Mouse (Mus musculus): ENCODE measurements at regions not wholly inside any gene's neighbourhood (a gene's known extent, or its start where the extent isn't known, plus 50 kb on each side); places are given as distances from the start of the nearest gene placed in this dataset.
"Not testable (repeated sequence)": the region's sequence is repeated elsewhere in the genome, so short reads cannot be mapped to it uniquely, and the experiment has no call there.

DNA sequence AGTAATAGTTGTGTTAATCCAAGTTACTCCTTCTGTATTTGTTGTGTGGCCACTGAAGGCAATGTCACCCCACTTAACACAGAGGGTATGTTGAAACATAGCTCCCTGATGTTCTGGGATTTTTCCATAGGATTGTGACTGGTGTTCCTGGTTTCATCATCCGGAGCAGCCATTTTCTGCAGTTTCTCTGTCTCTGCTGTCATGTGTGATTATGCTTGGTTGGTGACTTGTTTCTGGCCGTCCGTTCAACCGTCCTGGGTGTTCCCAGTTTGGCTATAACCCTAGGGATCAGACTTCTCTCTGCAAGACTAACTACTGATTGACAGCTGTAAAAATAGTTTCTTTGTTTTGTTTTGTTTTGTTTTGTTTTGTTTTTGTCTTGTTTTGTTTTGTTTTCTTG lies 98.1 kb upstream of the Rpl34 start:
- DNase-seq (ENCODE audit: low read depth, low spot score) = no peak

DNA sequence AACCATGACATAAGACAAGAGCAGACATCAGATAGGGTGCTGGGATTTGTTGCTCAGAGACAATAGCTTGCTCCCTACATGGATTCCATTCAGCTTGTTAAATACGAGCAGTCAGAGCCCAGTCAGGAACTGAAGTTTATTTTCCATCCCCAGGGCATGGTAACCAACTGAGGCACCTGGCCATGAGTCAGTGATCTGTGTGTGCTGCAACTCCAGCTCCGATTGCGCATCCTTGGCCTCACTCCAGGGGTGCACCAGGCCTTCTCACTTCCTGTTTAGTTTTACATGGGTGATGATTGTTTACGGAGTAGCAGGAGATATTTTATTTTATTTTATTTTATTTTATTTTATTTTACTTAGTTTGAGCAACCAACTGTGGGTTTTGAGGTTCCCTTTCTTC lies 97.7 kb upstream of the Rpl34 start:
- no peak for DNase-seq (ENCODE audit: low read depth, low spot score)

DNA sequence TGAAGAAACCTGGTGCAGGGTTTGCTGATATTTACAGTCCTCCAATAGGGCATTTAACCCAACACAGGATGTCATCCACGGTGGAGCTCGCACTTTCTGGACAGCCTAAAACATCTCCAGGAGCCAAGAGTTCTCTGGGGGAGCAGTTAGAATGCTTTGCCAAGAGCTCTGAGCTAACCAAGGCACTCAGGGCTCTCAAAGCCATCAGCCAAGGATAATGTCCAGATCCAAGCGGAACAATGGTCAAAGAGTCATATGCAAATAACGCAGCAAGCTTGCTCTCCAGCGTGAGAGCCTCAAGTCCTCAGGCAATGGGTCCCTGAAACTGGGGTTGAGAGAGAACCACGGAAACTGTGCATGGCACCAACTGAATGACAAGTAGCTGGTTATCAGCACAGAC lies 96.8 kb upstream of the Rpl34 start:
- no peak for DNase-seq (ENCODE audit: low read depth, low spot score)

DNA sequence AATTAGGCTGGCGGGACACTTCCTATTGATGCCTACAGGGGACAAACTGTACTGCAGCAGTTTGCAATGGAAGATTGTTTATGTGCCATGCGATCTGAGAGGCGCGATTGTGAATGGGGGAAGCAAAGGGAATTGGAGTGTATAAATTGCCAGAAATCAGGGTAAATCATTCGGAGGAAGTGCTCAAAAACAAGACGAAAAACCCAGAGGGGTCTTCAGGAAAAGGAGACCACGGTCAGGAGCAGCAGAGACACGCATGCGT lies 89.6 kb upstream of the Rpl34 start:
- DNase-seq (ENCODE audit: low read depth, low spot score) = no peak

DNA sequence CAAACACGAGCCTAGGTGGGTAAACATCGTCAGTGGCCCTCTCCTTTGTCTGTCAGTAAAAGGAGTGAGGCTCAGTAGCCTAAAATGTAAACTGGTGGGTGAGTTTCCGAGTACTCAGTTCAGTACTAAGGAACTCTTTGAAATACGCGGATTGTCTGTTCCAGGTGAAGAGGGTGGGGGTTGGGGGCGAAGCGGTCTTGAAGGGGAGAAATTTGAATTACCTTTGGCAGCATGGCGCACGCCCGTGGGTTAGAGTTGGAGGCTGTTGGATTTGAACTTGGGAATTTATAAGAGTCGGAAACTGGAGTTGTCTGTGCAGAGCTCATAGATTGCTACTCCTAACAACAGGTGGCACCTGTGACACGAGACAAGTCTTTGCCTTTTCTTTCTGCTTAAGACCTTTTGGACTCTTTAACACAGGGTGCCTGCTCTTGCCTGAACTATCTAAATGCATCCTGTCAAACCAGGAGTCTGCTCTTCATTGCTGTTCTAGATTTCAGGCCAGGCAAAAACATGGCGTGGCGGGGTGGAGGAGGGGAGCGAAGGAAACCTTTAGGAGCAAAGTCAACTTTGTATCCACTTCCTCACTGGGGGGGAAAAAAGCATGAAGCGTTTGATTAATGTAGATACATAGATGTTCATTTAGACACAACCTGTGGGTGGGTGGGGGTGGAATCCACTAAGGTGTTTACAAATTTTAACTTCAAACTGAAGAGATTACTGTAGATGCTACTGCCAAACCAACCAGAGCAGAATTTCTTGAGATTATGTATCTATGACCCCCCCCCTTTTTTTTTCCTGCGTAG lies 89.0 kb upstream of the Rpl34 start:
- no peak for DNase-seq (ENCODE audit: low read depth, low spot score)

DNA sequence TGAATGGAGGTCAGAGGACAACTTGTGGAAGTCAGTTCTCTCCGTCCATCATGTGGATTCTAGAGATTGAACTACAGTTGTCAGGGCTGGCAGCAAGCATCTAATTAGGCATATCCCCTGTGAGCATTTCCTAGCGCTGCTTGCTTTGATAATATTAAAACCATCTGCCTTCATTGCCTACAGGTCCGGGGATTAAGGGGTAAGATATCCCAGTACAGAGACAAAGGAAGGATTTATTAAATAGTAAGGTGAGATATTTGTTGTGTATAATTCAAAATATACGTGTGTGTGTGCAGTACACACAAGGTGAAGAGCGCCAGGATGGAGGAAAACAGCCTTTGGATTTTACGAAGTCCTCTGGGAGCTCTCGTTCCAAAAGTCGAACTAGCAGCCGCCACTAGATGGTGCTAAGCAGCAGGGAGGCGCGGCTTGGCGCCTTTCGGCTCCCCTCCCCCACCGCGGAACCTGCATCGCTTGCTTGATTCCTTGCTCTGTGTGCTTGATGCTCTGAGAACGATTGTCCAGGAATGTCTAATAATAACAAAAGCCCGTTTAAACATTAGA lies 88.4 kb upstream of the Rpl34 start:
- DNase-seq (ENCODE audit: low read depth, low spot score) = peak; percentile 84

DNA sequence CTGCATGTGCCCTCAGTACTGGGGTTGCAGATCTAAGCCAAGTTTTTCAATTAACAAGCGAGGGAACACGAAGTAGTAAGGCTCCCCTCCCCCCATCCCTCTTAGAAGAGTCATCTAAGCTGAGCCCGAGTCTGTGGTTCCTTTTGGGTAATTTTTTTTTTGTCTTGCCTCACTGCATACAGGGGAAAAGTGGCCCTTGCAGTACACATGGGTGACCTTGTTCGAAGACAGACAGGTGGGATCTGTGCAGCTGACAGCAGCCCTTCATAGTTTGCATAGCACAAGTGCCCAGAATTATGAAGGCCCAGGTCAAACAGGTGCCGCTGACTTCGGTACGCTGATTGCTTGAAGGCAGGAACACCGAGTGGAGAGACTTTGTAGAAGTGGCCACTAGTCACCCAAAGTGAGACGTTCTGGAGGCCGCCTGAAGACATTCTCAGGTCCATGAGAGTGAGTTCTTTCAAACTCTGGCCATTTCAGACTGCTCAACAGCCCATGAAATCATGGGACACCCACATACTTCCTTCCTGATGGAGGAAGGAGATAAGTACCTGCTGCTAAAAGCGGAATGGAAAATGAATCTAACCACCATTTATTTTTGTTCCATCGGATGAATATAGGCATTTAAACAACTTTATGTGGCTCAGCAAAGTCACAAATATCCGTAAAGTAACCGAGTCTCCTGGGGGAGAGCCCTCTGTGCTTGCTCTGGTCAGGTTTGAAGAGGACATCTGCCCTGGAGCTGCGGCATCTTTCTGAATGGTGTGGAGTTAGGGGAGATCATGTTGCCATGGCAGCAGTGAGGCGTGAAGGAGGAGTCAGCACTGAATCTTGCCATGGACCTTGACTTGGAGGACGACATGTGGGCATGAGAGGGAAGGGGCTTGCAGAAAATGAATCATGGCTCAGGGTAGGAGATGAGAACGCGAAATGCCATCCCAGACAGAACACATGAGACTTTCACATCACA lies 79.8 kb upstream of the Rpl34 start:
- DNase-seq (ENCODE audit: low read depth, low spot score) = no peak

DNA sequence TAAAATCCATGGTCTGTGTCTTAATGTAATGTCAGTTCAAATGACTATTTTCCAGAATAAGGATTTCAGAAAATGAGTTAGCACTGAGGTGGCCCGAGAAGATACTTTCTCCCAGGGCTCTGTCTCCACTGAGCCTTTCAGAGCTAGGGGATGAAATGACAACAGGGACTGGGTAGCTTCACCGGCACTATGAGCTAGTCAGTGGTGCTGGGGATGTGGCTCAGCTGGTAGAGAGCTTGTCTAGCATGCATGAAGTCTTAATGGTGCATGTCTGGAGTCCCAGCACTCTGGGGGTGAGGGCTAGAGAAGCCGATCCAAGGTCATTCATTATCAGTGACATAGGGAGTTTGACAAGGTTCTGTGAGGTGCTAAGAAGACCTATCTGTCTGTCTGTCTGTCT lies 75.1 kb upstream of the Rpl34 start:
- no peak for DNase-seq (ENCODE audit: low read depth, low spot score)

DNA sequence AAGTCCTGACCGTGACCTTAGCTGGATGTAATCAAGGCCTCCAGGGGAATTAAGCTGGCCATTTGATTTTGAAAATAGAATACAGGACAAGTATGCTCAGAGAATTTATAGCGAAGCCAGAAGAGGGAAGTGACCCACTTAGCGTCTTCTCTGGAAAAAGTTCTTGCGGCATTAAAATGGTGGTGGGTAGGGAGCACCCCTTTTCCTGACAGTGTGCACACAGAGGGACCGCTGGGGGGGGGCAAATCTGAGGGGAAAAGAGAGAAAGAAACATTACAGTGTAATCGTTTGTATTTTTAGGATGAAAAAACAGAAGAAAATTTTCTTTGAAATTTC lies 74.1 kb upstream of the Rpl34 start:
- DNase-seq (ENCODE audit: low read depth, low spot score) = no peak

DNA sequence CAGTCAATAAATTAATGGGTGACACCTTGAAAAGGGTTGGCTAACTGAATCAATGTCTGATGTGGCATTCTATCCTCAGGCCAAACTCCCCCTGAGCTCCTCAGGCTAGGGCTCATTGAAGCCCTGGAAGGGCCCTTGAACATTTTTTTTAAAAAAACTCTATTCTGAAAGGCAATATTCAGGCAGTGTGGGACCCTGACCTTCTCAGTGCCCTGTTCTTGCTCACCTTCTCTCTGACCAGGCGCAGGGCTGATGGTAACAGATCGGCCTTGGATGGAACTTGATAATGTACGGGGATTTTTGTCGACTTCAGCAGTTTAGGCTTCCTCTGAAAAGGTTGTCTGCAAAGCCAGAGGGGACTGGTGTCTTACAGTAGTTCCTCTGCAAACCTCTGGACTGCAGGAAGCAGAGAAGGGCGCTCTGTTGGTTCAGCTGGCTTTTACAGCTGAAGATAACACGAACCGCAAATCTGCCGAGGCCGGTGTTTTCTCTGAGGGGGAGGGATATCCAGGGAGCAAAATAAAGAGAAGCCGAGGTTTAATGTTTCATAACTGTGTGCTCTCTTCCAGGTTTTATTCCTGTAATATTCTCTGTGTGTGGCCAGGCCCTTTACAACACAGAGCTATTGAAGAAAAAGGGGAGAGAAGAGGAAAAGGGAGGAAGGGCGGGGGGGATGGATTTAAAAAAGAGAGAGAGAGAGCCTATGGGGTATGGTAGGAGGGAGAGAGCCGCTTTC lies 73.6 kb upstream of the Rpl34 start:
- DNase-seq (ENCODE audit: low read depth, low spot score) = no peak

DNA sequence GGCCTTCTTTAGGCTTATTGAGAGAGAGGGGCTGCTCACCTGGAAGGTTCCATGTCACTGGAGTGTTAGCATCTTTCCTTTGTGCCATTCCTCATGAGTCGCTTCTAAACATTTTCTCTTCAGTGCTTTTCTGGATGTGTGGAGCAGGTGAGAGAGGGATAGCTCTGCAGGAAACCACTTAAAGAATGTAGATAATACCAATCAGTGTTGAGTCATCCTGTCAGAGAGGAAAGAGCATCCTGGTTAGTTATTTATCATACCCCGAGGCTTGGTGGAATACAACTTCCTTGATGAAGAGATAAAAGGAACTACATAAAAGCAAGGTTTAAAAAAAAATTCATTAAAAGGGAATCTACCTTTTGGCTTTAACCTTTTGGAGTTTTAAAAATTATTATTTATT lies 69.8 kb upstream of the Rpl34 start:
- no peak for DNase-seq (ENCODE audit: low read depth, low spot score)

DNA sequence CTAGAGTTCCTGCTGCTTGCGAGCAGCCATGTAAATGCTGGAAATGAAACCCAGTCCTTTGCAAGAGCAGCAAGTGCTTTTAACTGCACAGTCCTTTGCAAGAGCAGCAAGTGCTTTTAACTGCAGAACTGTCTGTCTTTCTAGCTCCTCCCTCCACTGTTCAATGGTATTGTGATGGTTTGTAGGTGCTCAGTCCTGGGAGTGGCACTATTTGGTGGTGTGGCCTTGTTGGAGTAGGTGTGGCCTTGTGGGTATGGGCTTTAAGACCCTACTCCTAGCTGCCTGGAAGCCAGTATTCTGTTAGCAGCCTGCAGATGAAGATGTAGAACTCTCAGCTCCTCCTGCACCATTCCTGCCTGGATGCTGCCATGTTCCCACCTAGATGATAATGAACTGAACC lies 67.8 kb upstream of the Rpl34 start:
- DNase-seq (ENCODE audit: low read depth, low spot score) = not testable (repeated sequence)

DNA sequence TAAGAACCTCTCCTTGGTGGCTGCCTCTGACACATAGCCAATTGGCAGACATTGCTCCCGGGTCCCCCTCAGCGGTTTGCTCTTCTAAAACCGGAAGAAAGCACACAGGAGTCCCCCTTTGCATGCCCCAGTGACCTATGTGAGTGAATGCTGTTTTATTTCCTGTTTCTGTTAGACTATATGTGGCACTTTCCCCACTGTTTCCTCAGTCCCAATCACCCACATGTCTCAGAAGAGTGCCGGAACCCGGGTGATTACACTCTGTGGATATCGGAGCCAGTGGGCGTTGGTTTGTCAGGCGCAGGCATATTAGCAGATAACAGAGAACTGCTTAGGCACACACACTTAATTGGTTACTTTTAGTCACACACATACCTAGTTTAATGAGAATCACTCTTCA lies 66.3 kb upstream of the Rpl34 start:
- no peak for DNase-seq (ENCODE audit: low read depth, low spot score)

DNA sequence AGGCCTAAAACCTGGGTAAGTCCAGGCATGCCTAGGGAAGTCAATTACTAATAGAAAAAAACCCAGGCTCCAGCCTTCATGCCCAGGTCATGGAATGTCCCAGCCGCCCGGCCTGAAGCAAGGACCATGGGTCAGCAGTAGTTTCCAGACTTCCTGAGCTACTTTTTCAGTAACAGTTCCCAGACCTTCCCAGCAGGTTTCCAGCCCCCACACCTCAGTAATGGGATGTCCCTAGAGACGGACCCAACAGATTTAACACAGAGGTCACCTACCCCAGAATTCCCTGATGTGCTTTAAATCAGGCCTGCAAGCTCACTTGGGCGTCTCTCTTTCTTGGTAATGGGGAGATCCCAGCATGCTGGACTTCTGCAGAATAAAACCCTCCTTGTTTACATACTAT lies 65.2 kb upstream of the Rpl34 start:
- DNase-seq (ENCODE audit: low read depth, low spot score) = no peak

DNA sequence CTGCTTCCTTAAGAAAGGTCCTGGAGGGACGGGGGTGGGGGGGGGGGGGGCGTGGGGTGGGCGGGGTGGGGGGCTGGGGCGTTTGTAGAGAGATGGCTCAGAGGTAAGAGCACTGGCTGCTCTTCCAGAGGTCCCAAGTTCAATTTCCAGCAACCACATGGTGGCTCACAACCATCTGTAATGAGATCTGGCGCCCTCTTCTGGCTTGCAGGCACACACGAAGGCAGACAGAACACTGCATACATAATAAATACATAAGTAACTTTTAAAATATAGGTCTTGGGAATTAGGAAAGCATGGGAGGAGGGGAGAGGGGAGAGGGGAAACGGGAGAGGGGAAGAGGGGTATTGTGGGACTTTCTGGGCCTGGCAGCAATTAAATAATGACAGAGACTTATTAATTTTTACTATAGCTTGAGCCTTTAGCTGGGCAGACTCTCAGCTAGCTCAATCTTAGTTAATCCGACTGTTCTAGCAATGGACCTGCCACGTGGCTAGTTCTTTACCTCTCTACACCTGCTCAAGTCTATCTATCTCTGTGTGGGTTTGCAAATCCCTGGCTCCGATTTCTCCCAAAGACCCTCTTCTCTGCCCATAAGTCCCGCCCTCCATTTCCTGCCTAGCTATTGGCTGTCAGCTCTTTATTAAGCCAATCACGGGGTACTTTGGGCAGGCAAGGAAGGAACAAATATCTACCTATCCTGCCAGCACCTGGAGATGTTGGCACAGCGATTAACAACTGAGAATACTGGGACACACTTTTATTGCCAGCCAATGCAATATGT lies 64.1 kb upstream of the Rpl34 start:
- no peak for DNase-seq (ENCODE audit: low read depth, low spot score)

DNA sequence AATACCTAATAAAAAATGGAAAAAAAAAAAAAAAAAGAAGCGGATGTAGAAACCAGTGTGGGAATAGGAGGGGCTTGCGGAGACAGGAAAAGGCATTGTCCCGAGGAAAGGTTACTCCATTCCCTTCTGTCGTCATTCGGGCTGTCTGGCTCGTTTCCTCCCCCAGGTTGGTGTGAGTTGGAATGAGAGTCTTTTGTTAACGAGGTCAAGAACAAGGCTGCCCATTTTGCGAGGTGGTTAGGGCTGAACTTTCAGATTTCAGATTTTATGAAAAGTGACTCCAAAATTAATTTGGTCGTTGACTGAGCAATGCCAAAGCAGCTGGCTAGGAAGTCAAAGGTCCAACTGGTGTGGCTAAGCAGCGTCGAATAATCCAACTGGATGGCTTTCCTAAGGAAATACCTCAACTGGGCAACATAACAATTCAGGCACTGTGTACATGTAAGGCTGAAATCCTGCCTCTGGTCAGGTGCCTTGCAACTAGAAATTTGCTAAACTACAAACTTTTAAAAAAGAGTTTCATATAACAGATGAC lies 50.6 kb upstream of the Rpl34 start:
- DNase-seq (ENCODE audit: low read depth, low spot score) = no peak
